Mouse (Mus musculus) C2C12 (cell line): Measurements from ENCODE around the gene Limch1.

ENCODE experiments used
- CEBPB ChIP-seq: IDR thresholded peaks from one replicate; pipeline ENCODE4 v1.6.1; 2011; ENCODE audit warnings: low read depth, mild to moderate bottlenecking, control low read depth, moderate library complexity
- CTCF ChIP-seq: IDR thresholded peaks from one replicate; pipeline ENCODE4 v1.5.1; 2011; ENCODE audit not compliant: control insufficient read depth, insufficient read depth, insufficient read length
- FOSL1 ChIP-seq: IDR thresholded peaks from one replicate; pipeline ENCODE4 v1.8.0; 2011; ENCODE audit warnings: mild to moderate bottlenecking, low read length; ENCODE audit not compliant: poor library complexity, insufficient read depth, severe bottlenecking
- MYOD1 ChIP-seq: IDR thresholded peaks from one replicate; pipeline ENCODE4 v1.6.1; 2011; ENCODE audit warnings: low read depth; ENCODE audit not compliant: control insufficient read depth, insufficient read length
- MYOG ChIP-seq: IDR thresholded peaks from one replicate; pipeline ENCODE4 v1.6.1; 2011; ENCODE audit not compliant: control insufficient read depth, insufficient read length; ENCODE audit errors: extremely low read depth
- USF1 ChIP-seq: IDR thresholded peaks from one replicate; pipeline ENCODE4 v1.6.1; 2011; ENCODE audit warnings: low read depth, mild to moderate bottlenecking, control low read depth, moderate library complexity

GRCm38 (mm10) chr5:66806335-66806734 lies 60.7 kb downstream of the Limch1 start:
- TF ChIP-seq CTCF (no peak), CEBPB (no peak), USF1 (no peak), MYOD1 (no peak), MYOG (no peak), FOSL1 (no peak)
